Mouse (Mus musculus) lung, adult 2 months (tissue): Measurements from ENCODE around the gene Kprp. TPM values are rescaled to one million over a fixed set of nuclear protein-coding genes. Genes with fewer than 3 reads are reported as not detected.
"Not testable (repeated sequence)": the region's sequence is repeated elsewhere in the genome, so short reads cannot be mapped to it uniquely, and the experiment has no call there.

Source experiments
- DNase-seq: peaks from one replicate; pipeline ENCODE4 v3.0.0; 2022
- H3K4me1 ChIP-seq: fragments of 200-500 bp; 2 replicates; pipeline ENCODE4 v1.6.1; 2011; ENCODE audit warnings: low read length; ENCODE audit not compliant: control insufficient read depth, insufficient read depth
- H3K4me3 ChIP-seq: fragments of 200-500 bp; replicated peaks from 2 replicates; pipeline ENCODE3; 2011; ENCODE audit warnings: low read depth, mild to moderate bottlenecking, control low read depth, low read length; ENCODE audit errors: extremely low read depth
- CTCF ChIP-seq: fragments of 200-500 bp; IDR thresholded peaks from 2 replicates; pipeline ENCODE4 v1.5.1; 2011; ENCODE audit warnings: mild to moderate bottlenecking, low read length, control low read depth; ENCODE audit not compliant: insufficient read depth
- POLR2A ChIP-seq: fragments of 200-500 bp; IDR thresholded peaks from 2 replicates; pipeline ENCODE4 v1.6.1; 2011; ENCODE audit warnings: low read depth, mild to moderate bottlenecking, control low read depth, low read length, borderline replicate concordance; ENCODE audit errors: extremely low read depth
- WGBS: fragments of 180-500 bp; shearing (Covaris S2); methylation state at CpG from one replicate; pipeline ENCODE4 v1.1.7; 2018; 5-methylcytosine and 5-hydroxymethylcytosine counted together
- polyA plus RNA-seq: library from polyadenylated mRNA; depleted of rRNA; stranded (reverse); fragments of >200 nt; gene quantifications from 2 replicates; pipeline ENCODE4 v1.2.3, GENCODE M21; 2012; rRNA removed

The Kprp gene
- polyA plus RNA-seq: 22.9 TPM in 1 of 2 replicates, not detected in the other

DNA sequence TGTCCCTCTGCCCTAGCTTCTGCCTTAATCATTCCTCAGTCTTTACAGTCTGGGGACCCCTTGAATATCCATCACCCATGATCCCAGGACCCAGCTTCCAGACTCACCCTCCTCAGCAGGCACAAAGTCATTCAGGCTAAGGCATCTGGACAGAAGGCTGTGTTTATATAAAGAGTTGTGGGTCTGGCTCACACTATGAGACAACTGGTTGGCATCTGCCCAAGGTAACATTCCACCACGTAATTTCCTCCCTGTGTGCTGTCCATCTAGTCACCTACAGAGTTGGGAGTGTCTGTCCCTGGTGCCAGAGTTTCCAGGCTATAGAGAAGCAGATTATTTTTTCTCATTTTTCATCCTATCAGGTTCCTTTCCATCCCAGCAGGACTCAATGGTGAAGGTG is at the start of gene Kprp:
Kprp (minus strand) TSS at position 140 of the 400 bp plus-strand sequence.
- Histone ChIP-seq H3K4me1 (no peaks in the 10 kb centered on the region), H3K4me3 (no peak within 1 kb of the TSS)
- 4% methylated on average over 1 of the region's 1 CpGs for WGBS
- DNase-seq: no peak
- TF ChIP-seq POLR2A: no peak
- no peak for TF ChIP-seq CTCF

DNA sequence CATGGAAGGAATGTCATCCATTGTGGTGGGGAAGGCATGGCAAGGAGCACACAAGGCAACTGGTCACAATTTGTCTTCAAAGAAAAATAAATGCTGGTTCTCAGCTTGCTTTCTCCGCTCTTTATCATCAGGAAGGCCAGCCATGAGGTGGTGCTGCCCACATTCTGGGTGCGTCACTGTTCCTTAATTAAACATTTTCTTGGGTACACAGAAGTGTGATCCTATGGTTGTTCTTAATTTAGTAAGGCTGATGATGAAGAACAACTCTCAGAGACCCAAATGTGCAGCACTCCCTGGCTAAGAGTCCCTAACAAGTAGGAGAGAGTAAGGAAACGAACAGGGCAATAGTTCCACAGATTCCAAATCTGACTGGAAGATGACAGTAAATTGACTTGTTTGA is 47.1 kb upstream of the Kprp start:
- WGBS: 69% methylated on average over 3 of the region's 3 CpGs
- no peak overlapping the region for H3K4me3 ChIP-seq
- no peak for DNase-seq
- no peak for TF ChIP-seq CTCF
- TF ChIP-seq POLR2A: no peak
- H3K4me1 ChIP-seq: no peaks in the 10 kb centered on the region

DNA sequence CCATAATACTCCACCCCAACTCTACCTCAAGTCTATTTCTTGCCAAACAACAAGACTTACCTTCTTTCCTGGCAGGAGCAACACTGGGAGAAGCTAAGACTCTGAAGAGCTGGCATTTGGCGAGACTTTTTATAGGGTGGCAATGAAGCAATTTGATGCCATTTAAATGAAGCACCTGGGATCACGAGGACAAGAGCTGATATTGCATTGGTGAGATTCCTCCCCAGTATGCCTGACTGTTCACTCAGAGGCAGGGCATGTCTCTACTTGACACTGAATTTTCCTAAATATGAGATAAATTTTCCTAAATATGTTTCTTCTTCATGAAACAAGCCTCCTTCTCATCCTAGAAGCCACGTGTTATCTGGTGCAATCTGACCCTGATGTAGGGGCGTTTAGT is 43.1 kb upstream of the Kprp start, which contains the start of gene 2310050C09Rik:
2310050C09Rik (minus strand) TSS at position 101 of the 400 bp plus-strand sequence.
- Histone ChIP-seq H3K4me3 (no peak within 1 kb of the TSS), H3K4me1 (no peaks in the 10 kb centered on the region)
- DNase-seq: no peak
- no peak for TF ChIP-seq CTCF
- 66% methylated on average over 4 of the region's 4 CpGs for WGBS

DNA sequence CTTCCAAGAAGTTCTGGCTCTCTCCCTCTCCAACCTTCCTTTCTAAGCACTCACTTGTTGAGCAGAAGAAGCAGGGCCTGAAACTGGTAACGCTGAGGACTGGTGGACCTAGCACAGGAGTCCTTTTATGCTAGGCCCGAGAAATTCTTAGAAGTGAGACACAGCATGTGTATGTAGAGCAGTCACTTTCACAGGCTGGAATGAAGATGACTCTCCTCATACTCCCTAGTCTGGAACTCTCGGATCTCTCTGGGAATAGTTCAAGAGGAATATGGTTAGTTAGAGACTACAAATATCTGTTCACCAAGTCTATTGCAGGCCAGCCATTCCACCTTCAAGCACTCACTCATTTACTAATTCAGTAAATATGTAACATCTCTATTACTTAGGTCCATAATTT is 24.1 kb upstream of the Kprp start, which contains the start of gene Lce1l:
Lce1l (minus strand) TSS at position 101 of the 400 bp plus-strand sequence.
- WGBS: 75% methylated on average over 3 of the region's 3 CpGs
- Histone ChIP-seq H3K4me3 (no peak within 1 kb of the TSS), H3K4me1 (no peaks in the 10 kb centered on the region)
- no peak for TF ChIP-seq POLR2A
- TF ChIP-seq CTCF: no peak
- no peak for DNase-seq

DNA sequence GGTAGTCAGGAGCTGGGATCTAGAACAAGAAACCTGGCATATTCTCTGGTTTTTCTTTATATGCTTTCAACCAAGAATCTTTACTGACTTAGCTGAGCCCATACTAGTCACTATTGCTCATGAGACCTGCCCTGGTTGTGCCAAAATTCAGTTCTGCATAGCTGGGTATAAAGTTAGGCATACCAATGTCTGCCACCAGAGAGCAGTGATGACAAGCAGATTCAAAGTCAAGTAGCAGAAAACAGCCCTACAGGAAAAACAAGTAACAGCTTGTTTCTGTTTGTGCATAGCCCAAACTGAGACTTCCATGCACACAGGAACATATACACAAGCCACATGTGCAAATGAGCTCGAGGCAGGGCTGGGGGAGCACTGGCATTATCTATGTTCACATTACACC is 1.2 kb downstream of the Kprp start:
- Histone ChIP-seq H3K4me3 (no peak overlapping the region), H3K4me1 (no peaks in the 10 kb centered on the region)
- no peak for TF ChIP-seq CTCF
- no peak for TF ChIP-seq POLR2A
- no peak for DNase-seq
- WGBS: 18% methylated on average over 1 of the region's 1 CpGs

DNA sequence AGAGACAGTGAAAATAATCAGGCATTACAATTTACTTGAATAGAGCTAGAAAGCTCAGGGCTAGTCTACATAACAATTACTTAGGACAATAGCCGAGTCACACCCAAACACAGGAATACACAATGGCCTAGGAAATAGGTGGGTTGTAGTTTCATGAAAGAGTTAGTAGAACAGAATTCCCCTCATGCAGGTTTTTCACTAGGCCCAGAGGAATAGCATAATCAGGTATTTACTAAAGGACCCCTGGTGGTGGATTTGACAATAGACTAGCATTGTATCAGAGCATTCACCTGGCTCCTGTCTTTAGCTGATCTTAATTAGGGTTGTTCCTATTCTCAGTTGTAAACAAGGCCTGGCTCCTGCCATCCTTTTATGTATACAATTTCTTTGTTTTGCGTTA is 11.0 kb downstream of the Kprp start:
- WGBS: 93% methylated on average over 2 of the region's 2 CpGs

DNA sequence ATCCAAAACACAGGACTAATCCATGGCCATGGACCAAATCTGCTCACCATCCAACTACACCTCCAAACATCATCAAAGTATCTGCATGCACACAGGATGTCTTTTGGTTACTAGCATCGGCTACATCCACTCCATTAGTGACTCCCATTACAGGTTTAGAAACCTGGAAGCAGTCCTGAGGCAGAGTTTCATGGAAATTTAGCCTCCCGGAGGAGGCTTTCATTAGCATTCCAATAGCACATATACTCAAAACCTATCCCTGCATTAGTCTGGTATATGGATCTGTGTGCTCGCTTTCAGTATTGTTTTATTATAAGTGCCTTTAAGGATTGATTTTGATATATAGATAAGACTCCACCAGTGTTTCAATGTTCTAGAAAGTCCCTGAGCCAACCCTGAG is 11.5 kb downstream of the Kprp start:
- no peak for DNase-seq
- TF ChIP-seq CTCF: no peak
- TF ChIP-seq POLR2A: no peak
- WGBS: 86% methylated on average over 3 of the region's 3 CpGs
- Histone ChIP-seq H3K4me1 (no peaks in the 10 kb centered on the region), H3K4me3 (no peak overlapping the region)

More for the DNA sequence above, 11.0 kb downstream of the Kprp start:
- DNase-seq, H3K4me3 ChIP-seq, H3K4me1 ChIP-seq: not testable (repeated sequence)

DNA sequence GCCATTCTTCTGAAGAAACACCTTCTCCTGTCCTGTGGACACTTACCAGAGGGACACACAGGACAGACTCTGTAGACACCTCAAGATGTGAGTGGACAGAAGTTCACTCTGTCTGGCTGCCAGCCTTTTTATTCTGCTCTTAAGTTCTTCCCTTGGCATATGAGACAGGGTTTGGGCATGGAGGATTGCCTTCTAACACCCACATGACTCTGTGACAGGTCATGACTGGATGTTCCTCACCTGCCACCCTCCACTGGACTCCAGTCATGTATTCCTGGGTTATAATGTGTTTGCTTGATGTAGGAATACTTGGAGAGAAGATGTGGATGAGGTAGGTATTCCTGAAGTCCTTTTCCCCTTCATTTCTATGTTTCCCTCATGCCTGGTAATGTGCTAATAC is 19.3 kb downstream of the Kprp start, which contains the start of gene Lce1k:
Lce1k (minus strand) TSS at position 101 of the 400 bp plus-strand sequence.
- no peaks in the 10 kb centered on the region for H3K4me1 ChIP-seq
- DNase-seq: no peak
- TF ChIP-seq CTCF (no peak), POLR2A (no peak)
- H3K4me3 ChIP-seq: no peak within 1 kb of the TSS

DNA sequence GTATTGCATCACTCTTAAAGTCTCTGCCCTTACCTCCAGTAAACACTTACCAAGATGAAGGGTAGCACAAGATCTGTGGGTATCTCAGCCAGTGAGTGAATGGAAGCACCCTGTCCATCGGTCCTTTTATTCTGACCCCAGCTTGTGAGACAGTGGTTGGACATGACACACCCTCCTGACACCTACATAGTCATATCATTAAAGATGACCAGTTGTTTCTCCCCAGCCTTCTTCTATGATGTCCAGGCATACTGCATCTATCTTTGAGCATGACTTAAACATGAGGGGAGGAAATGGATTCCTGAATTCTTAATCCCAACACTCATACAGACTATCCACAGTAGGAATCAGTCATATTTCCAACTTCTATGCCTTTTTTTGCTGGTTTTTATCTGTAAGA is 36.6 kb downstream of the Kprp start, which contains the start of gene Lce1j:
Lce1j (minus strand) TSS at position 101 of the 400 bp plus-strand sequence.
- TF ChIP-seq POLR2A (no peak), CTCF (no peak)
- Histone ChIP-seq H3K4me3 (no peak within 1 kb of the TSS), H3K4me1 (no peaks in the 10 kb centered on the region)
- DNase-seq: no peak
- WGBS: 70% methylated on average over 1 of the region's 1 CpGs

DNA sequence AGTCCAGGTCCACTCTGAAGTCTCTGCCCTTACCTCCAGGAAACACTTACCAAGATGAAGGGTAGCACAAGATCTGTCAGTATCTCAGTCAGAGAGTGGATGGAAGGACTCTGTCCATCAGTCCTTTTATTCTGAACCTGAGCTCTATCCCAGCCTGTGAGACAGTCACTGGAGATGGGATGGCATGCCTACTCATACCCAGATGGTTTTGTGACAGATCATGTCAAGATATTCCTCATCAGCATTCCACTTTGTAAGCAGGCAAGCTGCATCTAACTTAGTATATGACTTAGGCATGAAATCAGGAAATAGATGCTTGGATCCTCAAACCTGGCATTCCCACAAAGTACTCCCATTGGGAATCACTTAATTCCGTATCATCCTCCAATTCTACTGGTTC is 48.2 kb downstream of the Kprp start, which contains the start of gene Lce1i:
Lce1i (minus strand) TSS at position 101 of the 400 bp plus-strand sequence.
- no peak within 1 kb of the TSS for H3K4me3 ChIP-seq
- no peaks in the 10 kb centered on the region for H3K4me1 ChIP-seq
- no peak for DNase-seq
- TF ChIP-seq POLR2A: no peak
- no peak for TF ChIP-seq CTCF
- 63% methylated on average over 1 of the region's 1 CpGs for WGBS

Other genes starting within 250 kb of the Kprp start
- 0.92 TPM in 1 of 2 replicates, not detected in the other for gene Smcp, start 238.2 kb downstream of the Kprp start, polyA plus RNA-seq
- gene 2210017I01Rik, start 219.8 kb downstream of the Kprp start, polyA plus RNA-seq: 1.3 TPM in 1 of 2 replicates, not detected in the other
- gene Lce6a, start 205.6 kb downstream of the Kprp start, polyA plus RNA-seq: not detected in 2 replicates
- 47.3 TPM in 1 of 2 replicates, not detected in the other for gene Lce1a1, start 178.9 kb downstream of the Kprp start, polyA plus RNA-seq
- gene Lce1b, start 170.3 kb downstream of the Kprp start, polyA plus RNA-seq: 67.0 TPM in 1 of 2 replicates, not detected in the other
- gene Lce1a2, start 156.9 kb downstream of the Kprp start, polyA plus RNA-seq: 74.9 TPM in 1 of 2 replicates, not detected in the other
- 0.18 and 55.3 TPM in 2 replicates for gene Lce1c, start 148.0 kb downstream of the Kprp start, polyA plus RNA-seq
- 77.1 TPM in 1 of 2 replicates, not detected in the other for gene Lce1d, start 140.0 kb downstream of the Kprp start, polyA plus RNA-seq
- 25.3 TPM in 1 of 2 replicates, not detected in the other for gene Lce1e, start 118.2 kb downstream of the Kprp start, polyA plus RNA-seq
- gene Lce1f, start 106.9 kb downstream of the Kprp start, polyA plus RNA-seq: 38.2 TPM in 1 of 2 replicates, not detected in the other
- gene Gm38119, start 88.2 kb downstream of the Kprp start, polyA plus RNA-seq: 0.34 TPM in 1 of 2 replicates, not detected in the other
- gene Lce1g, start 74.9 kb downstream of the Kprp start, polyA plus RNA-seq: 23.0 TPM in 1 of 2 replicates, not detected in the other
- 17.7 TPM in 1 of 2 replicates, not detected in the other for gene Lce1h, start 62.2 kb downstream of the Kprp start, polyA plus RNA-seq
- gene Lce1i, start 48.3 kb downstream of the Kprp start, polyA plus RNA-seq: 20.2 TPM in 1 of 2 replicates, not detected in the other
- 17.7 TPM in 1 of 2 replicates, not detected in the other for gene Lce1j, start 36.7 kb downstream of the Kprp start, polyA plus RNA-seq
- gene Lce1k, start 19.4 kb downstream of the Kprp start, polyA plus RNA-seq: 22.2 TPM in 1 of 2 replicates, not detected in the other
- 20.4 TPM in 1 of 2 replicates, not detected in the other for gene Lce1l, start 24.0 kb upstream of the Kprp start, polyA plus RNA-seq
- 4.0 TPM in 1 of 2 replicates, not detected in the other for gene 2310050C09Rik, start 43.0 kb upstream of the Kprp start, polyA plus RNA-seq
- 285 TPM in 1 of 2 replicates, not detected in the other for gene Lce3a, start 99.0 kb upstream of the Kprp start, polyA plus RNA-seq
- gene Lce3b, start 105.7 kb upstream of the Kprp start, polyA plus RNA-seq: 311 TPM in 1 of 2 replicates, not detected in the other
- 361 TPM in 1 of 2 replicates, not detected in the other for gene Lce3c, start 117.2 kb upstream of the Kprp start, polyA plus RNA-seq
- 64.5 TPM in 1 of 2 replicates, not detected in the other for gene Lce3d, start 130.1 kb upstream of the Kprp start, polyA plus RNA-seq
- gene Lce3e, start 139.8 kb upstream of the Kprp start, polyA plus RNA-seq: 169 TPM in 1 of 2 replicates, not detected in the other
- 237 TPM in 1 of 2 replicates, not detected in the other for gene Lce3f, start 165.0 kb upstream of the Kprp start, polyA plus RNA-seq
- 273 TPM in 1 of 2 replicates, not detected in the other for gene Crct1, start 188.4 kb upstream of the Kprp start, polyA plus RNA-seq
- gene Lce1m, start 191.8 kb upstream of the Kprp start, polyA plus RNA-seq: 2.9 TPM in 1 of 2 replicates, not detected in the other
- not detected in 2 replicates for gene Gm4858, start 241.6 kb upstream of the Kprp start, polyA plus RNA-seq